Mouse (Mus musculus) adrenal gland, postnatal 36 days (tissue): Measurements from ENCODE around the gene Carf. TPM values are rescaled to one million over a fixed set of nuclear protein-coding genes. Genes with fewer than 3 reads are reported as not detected.
A peak's percentile ranks its signal among the peaks of the same experiment; 100 is the strongest.
"Not testable (repeated sequence)": the region's sequence is repeated elsewhere in the genome, so short reads cannot be mapped to it uniquely, and the experiment has no call there.

Experiments
- DNase-seq, 2 experiments: peaks; one replicate each; pipeline ENCODE4 v3.0.0; 2021; ENCODE audit warnings: mixed read lengths in 1 of 2
- long read RNA-seq, 2 experiments: library from polyadenylated mRNA; stranded (forward); transcript quantifications; one replicate each; pipeline ENCODE4 v2.0.0; 2021; ENCODE audit warnings: borderline sequencing depth in 2 of 2
- total RNA-seq, 2 experiments: library from RNA; stranded (reverse); gene quantifications; 2 replicates each; pipeline ENCODE4 v1.2.3; 2021

Carf gene
- 10 to 100 TPM in 1 of 2 experiments, 1 to 10 TPM in 1; 9.6 to 14.8 TPM for total RNA-seq
- long read RNA-seq, experiment 1, partial matches to known transcripts: 0 of 2 reads
- long read RNA-seq, experiment 1, other reads (novel, unspliced or antisense): 2 of 2 reads
- long read RNA-seq, experiment 2, partial matches to known transcripts: 0 of 2 reads
- long read RNA-seq, experiment 2, other reads (novel, unspliced or antisense): 0 of 2 reads

DNA sequence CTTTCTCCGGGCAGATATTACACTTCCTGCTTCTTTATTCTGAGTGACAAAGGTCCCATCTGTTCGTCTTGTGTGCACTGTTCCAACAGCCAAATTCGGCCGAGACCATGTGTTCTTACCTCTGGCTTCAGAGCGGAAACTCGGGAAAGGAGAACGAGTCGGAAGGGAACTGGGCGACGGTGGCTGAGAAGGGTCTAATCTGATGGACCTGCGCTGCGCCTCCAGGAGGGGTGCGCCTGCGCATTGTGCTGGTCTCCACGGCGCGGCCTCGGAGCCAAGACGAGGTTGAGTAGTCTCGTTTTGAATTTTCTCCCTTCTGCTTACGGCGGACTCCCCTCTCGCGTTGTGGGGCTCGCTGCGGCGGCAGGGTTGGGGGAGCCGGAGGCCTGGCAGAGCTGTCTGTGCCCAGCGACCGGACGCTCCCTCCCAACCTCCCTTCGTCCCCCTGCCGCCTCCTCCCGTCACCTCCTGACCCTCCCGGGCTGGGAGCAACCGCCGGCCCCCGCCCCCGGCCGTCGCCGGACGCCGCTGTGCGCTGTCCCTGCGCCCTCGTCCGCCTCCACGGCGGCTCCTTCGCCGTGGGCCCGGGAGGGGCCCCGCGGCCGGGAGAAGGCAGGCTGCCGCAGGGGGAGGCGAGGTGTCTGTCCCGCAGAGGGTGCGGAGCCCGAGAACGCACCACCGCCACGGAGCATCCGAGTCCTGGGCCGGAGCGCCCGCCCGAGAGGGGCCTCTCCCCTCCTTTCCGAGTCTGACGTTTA is at the start of gene Carf, which contains the start of gene Wdr12:
Gene Carf (plus strand): TSS at position 224 of the 758 bp plus-strand sequence.
Gene Wdr12 (minus strand): TSS at position 622 of the 758 bp plus-strand sequence.
- peak; percentile 98 to 99 for DNase-seq

DNA sequence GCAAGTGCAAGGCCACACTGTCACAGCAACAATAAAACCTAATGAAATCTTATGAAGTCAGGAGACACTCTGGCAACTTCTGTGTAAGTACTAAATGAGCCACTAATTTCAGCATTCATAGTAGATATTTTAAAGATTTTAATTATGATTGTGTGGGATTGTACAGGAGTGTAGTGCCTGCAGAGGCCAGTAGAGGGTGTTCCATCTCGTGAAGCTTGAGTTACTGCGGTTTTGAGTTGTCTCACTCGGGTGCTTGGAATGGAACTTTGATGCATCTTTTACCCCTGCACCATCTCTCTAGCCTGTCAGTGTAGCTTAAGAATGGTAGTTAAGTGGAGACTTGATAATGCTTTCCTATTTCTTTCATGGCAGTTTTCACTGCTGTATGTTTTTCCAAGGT is 43.4 kb upstream of the Carf start:
- no peak for DNase-seq

DNA sequence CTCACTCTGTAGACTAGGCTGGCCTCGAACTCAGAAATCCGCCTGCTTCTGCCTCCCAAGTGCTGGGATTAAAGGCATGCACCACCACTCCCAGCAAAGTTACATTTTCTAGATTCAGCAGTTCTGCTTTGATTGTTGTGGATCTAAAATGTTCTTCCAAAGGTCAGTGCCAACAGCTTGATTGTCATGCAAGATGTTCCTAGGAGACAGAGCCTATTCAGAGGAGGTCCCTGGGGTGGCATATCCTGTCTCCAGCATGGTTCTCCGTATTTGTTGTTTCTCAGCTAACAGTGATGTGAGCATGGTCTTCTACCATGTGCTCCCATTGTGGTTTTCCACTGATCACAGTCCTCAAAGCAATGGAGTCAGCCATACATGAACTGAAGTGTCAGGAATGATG is 41.7 kb upstream of the Carf start:
- no peak for DNase-seq

DNA sequence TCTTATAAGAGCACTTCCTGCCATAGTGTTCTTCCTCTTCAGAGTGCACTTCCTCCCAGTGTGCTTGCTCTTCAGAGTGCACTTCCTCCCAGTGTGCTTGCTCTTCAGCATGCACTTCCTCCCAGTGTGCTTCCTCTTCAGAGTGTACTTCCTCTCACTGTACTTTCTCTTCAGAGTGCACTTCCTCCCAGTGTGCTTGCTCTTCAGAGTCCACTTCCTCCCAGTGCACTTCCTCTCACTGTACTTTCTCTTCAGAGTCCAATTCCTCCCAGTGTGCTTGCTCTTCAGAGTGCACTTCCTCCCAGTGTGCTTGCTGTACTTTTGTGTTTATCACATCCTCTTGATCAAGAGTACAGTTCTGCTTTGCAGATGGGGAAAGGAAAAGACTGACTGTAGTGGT is 27.3 kb upstream of the Carf start:
- not testable (repeated sequence) for DNase-seq

DNA sequence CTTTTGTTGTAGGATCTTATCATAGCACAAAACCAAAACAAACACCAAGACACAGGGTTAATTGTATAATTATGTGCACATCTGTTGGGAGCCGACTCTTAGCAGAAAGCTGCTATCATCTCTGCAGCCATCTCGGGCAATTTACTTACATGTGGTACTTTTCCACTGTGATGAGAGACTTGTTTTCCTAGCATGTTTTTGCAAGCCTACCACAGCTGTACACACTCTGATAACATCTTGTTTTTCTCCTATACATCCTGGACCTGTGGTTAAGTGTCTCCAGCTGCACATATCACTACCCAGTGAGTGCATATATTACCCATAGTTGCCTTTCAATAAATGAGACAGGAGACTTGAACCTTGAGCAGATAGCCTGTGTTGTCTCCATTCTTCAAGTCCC is 23.1 kb upstream of the Carf start:
- no peak for DNase-seq

DNA sequence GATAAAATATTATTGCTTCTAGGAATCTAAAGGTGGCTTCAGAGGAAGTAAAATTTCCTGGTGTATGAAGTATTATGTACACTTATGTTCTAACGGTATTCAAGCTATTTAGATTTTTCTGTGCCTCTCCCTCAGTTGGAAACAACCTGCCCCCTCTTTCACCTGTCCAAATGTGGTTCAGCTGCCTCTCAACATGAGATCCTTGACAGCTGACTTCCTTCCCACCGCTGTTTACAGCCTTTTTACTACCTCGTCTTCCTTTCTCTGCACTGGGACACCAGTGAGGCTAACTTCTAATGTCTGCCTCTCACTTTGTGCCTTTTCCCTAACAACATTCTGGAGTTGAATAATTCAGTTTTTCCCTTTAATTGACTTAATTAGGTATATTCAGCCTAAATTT is 22.5 kb upstream of the Carf start:
- DNase-seq: no peak

DNA sequence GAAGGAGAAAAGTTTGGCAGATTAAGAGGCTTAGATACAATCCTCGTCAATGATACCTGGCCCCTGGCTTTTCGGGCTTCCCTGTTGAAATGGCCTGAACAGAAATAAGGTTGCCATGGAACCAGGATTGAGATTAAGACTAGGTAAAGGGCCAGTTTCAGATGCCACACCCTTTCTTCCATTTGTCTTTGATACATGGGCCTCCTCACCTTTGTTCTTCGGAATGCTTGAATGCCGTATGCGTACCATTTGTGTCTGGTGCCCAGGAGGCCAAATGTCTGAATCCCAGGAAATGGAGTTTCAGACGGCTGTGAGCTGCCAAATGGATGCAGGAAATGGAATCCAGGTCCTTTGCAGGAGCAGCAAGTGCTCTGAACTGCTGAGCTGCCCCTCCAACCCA is 21.6 kb upstream of the Carf start:
- no peak for DNase-seq

DNA sequence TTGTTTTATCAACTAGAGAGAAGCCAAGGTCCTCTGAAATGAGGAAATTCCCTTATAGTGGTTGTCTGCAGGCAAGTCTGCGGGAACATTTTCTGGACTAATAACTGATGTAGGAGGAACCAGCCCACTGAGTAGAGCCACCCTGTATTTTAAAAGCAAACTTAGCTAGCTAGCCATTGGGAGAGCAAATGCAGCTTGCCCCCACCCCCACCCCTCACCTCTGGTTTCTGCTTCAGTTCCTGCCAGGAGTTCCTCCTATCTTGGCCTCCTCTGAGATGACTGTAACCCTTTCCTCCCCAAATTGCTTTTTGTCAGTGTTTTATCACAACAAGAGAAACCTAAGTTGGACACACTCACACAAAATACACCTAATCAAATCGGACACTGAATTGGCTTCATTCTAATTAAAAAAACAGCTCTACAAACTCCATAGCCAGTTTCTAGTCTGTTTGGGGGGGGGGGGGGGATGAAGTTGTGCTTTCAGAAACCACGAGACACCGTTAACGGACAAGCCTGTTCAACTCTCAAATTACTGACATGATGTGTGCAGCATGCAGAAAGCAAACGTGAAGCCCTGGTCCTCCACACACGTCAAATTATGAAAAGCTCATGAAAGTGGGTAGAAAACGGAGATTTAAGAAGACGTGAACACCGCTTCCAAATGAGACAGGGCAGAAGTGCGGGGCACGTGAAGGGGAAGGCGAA is 1.3 kb upstream of the Carf start:
- no peak for DNase-seq

DNA sequence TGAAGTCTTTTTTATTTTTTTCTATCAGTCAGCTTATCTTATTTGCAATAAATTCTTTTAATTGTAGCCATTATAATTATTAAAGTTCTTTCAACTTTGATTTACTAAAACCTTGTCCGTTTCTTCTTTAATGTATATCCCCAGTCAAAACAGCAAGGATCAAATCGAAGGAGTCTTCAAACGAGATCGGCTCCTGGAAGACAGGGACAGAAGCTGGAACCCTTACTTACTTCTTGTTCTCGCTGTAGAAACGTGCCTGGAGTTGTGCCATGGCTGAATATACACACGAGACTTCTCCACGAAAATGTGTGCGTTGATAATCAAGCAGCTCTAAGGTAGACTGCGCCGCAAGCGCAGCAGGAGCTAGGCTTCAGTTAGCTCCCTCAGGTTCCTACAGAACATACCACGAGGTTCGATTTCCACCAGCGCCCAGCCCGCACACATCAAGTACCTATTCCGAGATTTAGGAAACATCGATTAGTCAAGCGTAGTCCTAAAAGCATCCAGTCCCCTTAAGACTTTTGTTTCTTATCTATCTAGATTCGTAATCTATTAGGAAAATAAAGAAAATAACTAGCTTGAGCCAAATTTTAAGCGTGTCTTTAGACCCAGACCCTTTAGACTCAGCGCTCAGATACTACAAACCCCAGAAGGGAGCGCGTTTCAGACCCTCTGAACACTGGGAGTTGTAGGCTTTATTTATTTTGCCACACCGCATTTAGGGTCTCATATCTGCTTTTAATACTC is 597 bp upstream of the Carf start:
- DNase-seq: peak; percentile 66 to 71

DNA sequence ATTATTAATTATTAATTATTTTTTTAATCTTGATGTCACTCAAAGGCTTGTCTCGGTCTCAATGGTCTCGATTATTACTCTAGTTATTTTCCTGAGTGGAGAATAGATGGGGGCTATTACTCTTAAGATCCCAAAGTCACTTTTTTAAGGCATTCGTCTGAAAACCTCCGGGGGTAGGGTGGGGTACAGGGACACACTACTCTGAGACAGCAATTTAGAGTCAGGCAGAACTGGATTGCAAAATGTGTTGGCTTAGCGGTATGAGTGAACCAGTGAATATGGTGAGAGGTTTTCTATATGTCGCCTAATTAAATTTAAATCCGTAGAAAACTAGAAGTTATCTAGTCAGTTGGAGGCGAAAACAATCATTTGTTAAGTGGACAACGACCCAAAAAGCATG is 792 bp downstream of the Carf start:
- DNase-seq: no peak

DNA sequence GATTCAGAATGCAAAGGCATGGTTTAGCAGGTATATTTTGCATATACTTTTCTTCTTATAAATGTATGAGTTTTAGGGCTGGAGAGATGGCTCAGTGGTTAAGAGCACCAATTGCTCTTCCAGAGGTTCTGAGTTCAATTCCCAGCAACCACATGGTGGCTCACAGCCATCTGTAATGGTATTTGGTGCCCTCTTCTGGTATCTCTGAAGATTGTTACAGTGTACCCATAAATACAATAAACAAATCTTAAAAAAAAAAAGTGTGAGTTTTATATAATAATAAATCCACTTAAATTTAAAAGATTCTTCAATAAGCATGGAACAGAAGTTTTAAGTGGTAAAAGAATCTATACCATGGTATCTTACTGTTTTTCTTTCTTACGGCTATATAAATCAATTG is 6.5 kb downstream of the Carf start:
- DNase-seq: no peak

DNA sequence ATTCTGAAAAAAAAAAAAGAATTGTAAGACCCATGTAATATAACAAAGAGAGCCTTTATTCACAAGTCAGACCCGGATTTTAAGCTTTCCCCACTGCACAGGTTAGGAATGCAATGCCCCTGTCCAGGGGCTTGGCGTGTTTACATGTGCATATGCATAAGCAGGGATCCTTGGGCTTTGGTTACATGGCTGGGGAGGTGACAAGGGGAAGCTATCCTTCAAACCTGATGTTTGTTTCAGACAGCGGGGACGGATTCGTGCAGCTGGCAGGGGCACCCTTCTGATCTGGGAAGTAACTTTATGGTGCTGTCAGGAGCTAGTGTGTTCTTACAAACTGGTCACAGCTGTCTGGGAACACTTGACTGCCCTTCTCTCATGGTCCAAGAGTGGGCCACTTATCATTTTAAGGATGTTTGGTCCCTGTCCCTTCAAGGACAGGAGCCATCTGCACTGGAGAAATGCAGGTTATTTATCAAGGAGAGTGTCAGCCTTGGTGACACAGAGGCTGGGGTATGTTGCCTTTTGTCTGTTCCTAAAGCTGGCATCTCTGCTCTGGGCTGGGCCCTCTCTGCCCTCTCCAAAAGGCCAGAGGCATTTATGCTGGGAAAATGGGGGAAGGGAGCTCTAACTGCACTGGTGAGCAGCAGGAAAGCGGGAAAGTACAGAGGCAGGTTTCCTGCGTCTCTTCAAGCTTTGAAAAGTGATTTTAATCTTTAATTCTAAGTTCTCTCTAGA is 19.8 kb downstream of the Carf start:
- DNase-seq: peak; percentile 27 to 40

DNA sequence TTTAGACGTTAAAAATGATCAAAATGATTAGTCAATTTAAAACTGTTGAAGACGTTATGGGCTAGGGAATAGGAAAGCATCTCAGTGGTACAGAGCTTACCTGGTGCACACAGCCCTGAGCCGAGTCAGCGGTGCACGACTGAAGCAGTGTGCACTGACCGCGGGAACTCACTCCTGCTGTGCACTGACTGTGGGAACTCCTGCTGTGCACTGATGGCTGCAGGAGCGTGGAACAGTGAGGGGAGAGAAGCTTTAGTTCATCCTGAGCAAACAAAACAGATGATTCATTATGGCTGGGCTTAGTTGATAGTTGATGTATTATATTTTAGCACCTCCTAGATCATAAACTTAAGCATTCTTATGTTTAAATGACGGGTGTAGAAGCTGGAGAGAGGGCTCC is 39.3 kb downstream of the Carf start:
- DNase-seq: no peak

DNA sequence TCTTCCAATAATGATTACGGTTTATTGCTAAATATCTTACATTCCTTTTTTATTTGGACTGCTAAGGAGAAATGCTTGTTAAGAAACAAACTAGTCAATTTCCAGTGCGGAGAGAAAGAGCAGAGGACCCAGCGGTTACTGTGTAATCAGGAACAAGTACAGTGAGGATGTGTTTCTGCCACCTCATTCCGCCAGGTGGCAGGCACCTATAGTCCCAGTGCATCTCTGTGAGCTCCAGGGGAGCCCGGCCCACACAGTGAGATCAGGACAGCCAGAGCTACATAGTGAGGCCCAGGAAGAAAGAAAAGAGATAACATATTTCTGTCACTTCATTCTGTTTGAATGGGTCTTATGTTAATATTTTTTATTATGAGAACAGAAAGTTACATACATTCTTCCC is 54.7 kb downstream of the Carf start:
- DNase-seq: no peak

DNA sequence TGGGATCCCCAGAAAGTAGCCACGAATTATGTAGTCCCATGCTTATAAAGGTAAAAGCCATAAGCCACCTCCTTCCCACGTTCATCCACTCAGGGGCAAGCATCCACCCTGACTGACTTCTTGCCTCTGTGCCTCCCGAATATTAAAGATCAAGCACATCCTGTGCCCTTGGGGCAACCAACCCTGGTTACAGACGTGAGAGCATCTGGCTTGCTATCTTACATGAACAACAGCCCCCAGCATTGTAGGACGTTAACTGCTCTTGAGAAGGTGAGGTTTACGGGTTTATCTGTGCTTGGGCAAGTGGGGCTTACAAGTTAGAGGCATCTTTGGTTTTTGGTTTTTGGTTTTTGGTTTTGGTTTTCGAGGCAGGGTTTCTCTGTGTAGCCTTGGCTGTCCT is 58.6 kb downstream of the Carf start:
- DNase-seq: no peak

DNA sequence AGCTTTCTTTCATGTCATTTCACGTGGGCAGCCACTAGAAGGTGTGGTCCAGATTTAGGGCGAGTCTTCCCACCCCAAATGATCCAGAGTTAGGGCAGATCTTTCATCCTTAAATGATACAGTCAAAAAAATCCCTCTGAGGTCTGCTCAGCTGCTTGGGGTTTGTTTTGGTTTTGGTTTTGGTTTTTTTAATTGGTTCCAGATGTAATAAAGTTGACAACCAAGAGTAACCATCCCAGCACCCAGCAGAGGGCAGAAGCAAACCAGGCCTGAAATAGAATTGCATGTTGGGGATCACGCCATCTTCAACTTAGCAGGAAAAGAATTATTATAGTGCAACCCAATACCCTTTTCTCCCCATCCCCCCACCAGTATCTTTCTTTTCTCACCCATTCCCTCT is 60.4 kb downstream of the Carf start:
- peak; percentile 58 to 77 for DNase-seq

DNA sequence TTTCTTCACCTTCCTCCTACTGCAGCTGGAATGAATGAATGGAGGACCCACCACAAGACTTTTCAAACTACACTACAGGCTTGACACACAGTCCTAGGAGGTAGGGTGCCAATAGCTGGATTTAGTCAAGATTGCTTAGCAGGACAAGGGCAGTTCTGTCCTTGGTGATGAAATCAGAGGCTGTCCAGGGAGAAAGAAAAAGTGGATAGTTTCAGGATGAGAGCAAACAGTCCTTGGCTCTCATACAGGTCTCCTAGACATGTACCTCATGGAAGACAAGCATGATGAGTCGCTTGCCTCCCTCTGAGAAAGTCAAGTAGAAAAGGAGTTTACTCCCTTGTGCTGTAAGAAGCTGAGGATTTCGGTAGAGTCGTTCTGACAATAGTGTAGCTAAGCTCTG is 65.6 kb downstream of the Carf start:
- no peak for DNase-seq

DNA sequence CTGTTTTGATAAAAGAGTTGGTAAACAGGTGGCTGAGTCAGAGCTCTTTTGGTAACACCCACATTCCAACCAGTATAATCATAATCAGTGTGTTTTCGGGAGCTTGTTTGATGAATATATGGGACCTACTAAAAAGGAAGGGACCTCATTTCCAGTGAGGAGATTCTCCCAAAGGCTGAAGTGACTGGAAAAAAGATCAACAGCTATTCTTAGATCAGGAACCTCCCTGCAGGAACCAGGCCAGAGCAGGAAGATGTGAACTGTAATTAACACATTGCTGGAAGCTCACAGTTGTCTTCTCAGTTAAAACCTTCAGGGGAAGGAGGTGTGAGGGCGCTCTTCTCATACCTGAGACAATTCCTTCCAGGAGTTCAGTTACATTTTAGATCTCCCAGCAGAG is 71.6 kb downstream of the Carf start:
- DNase-seq: no peak

DNA sequence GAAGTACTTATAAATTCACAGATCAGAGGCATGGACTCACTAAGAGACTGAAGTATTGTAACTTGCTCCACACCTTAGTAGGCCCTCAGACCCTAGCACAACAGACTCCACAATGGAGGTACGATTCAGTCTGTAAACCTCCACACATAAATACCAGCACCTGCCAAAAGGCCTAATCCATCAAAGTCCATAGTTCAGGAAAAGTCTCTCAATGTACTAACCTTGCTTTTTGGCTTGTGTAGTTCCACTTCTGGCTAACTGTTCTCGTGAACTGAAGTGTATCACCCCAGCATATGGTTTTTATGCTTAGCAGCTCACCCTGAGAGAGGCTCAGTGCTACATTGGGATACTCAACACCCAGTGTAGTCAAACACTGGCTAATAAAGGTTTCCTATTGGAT is 72.2 kb downstream of the Carf start:
- DNase-seq: no peak

DNA sequence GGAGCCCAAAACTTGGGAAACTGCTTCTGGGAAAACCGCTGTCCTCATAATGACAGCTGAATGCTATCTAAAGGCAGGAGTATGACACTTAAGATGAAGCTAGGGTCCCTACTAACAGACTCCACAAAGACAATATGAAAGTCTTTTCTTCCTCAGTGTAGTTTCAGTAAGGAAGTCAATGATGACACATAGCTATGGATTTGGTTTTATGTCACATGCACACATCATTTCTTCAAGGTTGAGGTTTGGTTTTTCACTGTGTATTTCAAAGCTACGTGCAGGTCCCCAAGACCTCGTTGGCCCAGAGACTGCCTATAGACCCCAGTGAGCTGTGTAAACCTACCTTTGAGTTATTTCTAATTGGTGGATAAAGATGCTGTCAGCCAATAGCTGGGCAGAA is 75.1 kb downstream of the Carf start:
- no peak for DNase-seq

DNA sequence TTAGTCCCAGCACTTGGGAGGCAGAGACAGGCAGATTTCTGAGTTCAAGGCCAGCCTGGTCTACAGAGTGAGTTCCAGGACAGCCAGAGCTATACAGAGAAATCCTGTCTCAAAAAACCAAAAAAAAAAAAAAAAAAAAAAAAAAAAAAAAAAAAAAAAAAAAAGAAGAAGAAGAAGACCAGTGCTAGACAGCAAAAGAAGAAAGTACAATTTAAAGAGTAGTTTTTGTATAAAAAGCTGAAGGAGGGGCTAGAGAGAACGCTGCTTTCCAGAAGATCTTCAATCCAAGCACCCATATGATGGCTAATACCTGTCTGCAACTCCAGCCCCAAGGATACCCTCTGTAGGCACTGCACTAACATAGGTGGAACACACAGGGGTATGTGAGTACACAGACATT is 79.8 kb downstream of the Carf start:
- not testable (repeated sequence) for DNase-seq

DNA sequence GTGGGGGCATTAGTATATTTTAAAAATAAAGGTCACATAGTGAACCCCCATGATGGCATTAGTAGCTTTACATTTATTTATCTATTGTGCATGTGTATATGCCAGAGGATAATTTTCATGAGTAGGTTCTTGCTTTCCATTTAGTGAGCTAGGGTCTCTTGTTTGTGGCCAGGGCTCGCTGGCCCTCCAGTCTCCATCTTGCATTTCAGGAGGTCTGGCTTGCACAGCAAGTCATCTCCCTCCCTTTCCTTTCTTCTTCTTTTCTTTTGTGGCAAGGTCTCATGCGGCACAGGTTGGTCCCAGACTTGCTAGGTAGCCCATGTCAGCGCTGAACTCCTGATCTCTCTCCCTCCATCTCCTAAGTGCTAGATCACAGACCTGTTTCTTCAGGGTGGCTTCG is 81.3 kb downstream of the Carf start:
- DNase-seq: no peak
